Mouse (Mus musculus) embryonic stem cell, embryonic (primary cell): Measurements from ENCODE around the gene Usp3.

Experiments
- CTCF ChIA-PET, 4 experiments: fragments of 300-600 bp in 2 of 4; fragments of 350-600 bp in 2 of 4; sonication (Branson Sonifier 250); formaldehyde crosslinking; loops; one replicate each; lab custom pipeline; 2022; ENCODE audit warnings: inconsistent platforms in 2 of 4; lab: Charles Lee
- POLR2A ChIA-PET, 4 experiments: fragments of 300-600 bp in 2 of 4; fragments of 350-600 bp in 2 of 4; sonication (Branson Sonifier 250); formaldehyde crosslinking; loops; one replicate each; lab custom pipeline; 2022; ENCODE audit warnings: antibody characterized with exemption in 4 of 4, inconsistent platforms in 1 of 4; lab: Charles Lee

Usp3 gene

GRCm38 (mm10) chr9:66510351-66510841 lies 82.5 kb downstream of the Usp3 start:
- ChIA-PET POLR2A (interaction anchor here in 2 of 4 experiments (0.5 to 2.4 kb wide), 8 partner anchors 25 to 533 kb away, joined by 3 to 30 read pairs (median 4); partner anchors contain the start of genes Aph1b (in 1 of the 2) and Usp3 (in 1 of the 2)), CTCF (interaction anchor here in 1 of 4 experiments (0.7 kb wide), 1 partner anchor 533 kb away, joined by 3 read pairs; no protein-coding TSS in a partner anchor)

GRCm38 (mm10) chr9:66508890-66509399 lies 84.0 kb downstream of the Usp3 start:
- POLR2A ChIA-PET = interaction anchor here in 1 of 4 experiments (1.4 kb wide), 1 partner anchor 287 kb away, joined by 6 read pairs; no protein-coding TSS in a partner anchor

GRCm38 (mm10) chr9:66507684-66508083 lies 85.3 kb downstream of the Usp3 start:
- ChIA-PET POLR2A (interaction anchor here in 1 of 4 experiments (0.6 kb wide), 1 partner anchor 8 kb away, joined by 3 read pairs; no protein-coding TSS in a partner anchor), CTCF (no interaction called here)

More at GRCm38 (mm10) chr9:66508890-66509399, 84.0 kb downstream of the Usp3 start:
- CTCF ChIA-PET = no interaction called here

- ChIA-PET POLR2A (interaction anchor here in 1 of 4 experiments (0.6 kb wide), 1 partner anchor 140 kb away, joined by 5 read pairs; no protein-coding TSS in a partner anchor), CTCF (interaction anchor here in 1 of 4 experiments (1.1 kb wide), 1 partner anchor 329 kb away, joined by 3 read pairs; no protein-coding TSS in a partner anchor)
These were observed 86.5 kb downstream of the Usp3 start for GRCm38 (mm10) chr9:66506424-66506823.

GRCm38 (mm10) chr9:66506011-66506410 lies 86.9 kb downstream of the Usp3 start:
- ChIA-PET POLR2A (interaction anchor here in 1 of 4 experiments (1.3 kb wide), 1 partner anchor 9 kb away, joined by 4 read pairs; the partner anchor contains the start of gene Fbxl22), CTCF (interaction anchor here in 1 of 4 experiments (1.1 kb wide), 1 partner anchor 329 kb away, joined by 3 read pairs; no protein-coding TSS in a partner anchor)

- ChIA-PET CTCF (no interaction called here), POLR2A (interaction anchor here in 2 of 4 experiments (0.6 to 1.3 kb wide), 2 partner anchors 9 to 719 kb away, joined by 3 to 4 read pairs; partner anchors contain the start of gene Fbxl22 (in 1 of the 2))
These were observed 87.6 kb downstream of the Usp3 start for GRCm38 (mm10) chr9:66505141-66505917.

GRCm38 (mm10) chr9:66504518-66504917 lies 88.4 kb downstream of the Usp3 start:
- CTCF ChIA-PET = interaction anchor here in 2 of 4 experiments (0.5 to 1.5 kb wide), 3 partner anchors 10 to 158 kb away, joined by 4 to 6 read pairs (median 5); partner anchors contain the start of gene Fbxl22 (in 1 of the 2)
- POLR2A ChIA-PET = interaction anchor here in 2 of 4 experiments (0.6 to 1.4 kb wide), 4 partner anchors 8 to 718 kb away, joined by 3 to 7 read pairs (median 4); partner anchors contain the start of gene Fbxl22 (in 1 of the 2)

GRCm38 (mm10) chr9:66503879-66504411 lies 89.0 kb downstream of the Usp3 start:
- CTCF ChIA-PET = interaction anchor here in 2 of 4 experiments (0.5 to 1.5 kb wide), 4 partner anchors 10 to 532 kb away, joined by 3 to 6 read pairs (median 4); partner anchors contain the start of gene Fbxl22 (in 1 of the 2)
- POLR2A ChIA-PET = interaction anchor here in 2 of 4 experiments (0.6 to 1.4 kb wide), 3 partner anchors 9 to 250 kb away, joined by 3 to 7 read pairs (median 4); partner anchors contain the start of gene Fbxl22 (in 1 of the 2)

- CTCF ChIA-PET = no interaction called here
- POLR2A ChIA-PET = interaction anchor here in 1 of 4 experiments (0.8 kb wide), 1 partner anchor 10 kb away, joined by 3 read pairs; no protein-coding TSS in a partner anchor
These were observed 91.7 kb downstream of the Usp3 start for GRCm38 (mm10) chr9:66501248-66501647.

- POLR2A ChIA-PET = no interaction called here
- CTCF ChIA-PET = interaction anchor here in 1 of 4 experiments (0.6 kb wide), 1 partner anchor 54 kb away, joined by 3 read pairs; no protein-coding TSS in a partner anchor
These were observed 99.0 kb downstream of the Usp3 start for GRCm38 (mm10) chr9:66493992-66494391.

GRCm38 (mm10) chr9:66492361-66492760 lies 100.6 kb downstream of the Usp3 start:
- POLR2A ChIA-PET = no interaction called here
- CTCF ChIA-PET = no interaction called here

- ChIA-PET POLR2A (no interaction called here), CTCF (no interaction called here)
These were observed 104.2 kb downstream of the Usp3 start for GRCm38 (mm10) chr9:66488786-66489185.

- POLR2A ChIA-PET = no interaction called here
- CTCF ChIA-PET = interaction anchor here in 1 of 4 experiments (1.7 kb wide), 1 partner anchor 18 kb away, joined by 5 read pairs; no protein-coding TSS in a partner anchor
These were observed 109.5 kb downstream of the Usp3 start for GRCm38 (mm10) chr9:66483429-66483828.

GRCm38 (mm10) chr9:66477785-66478184 lies 115.2 kb downstream of the Usp3 start:
- ChIA-PET CTCF (no interaction called here), POLR2A (interaction anchor here in 1 of 4 experiments (0.6 kb wide), 1 partner anchor 546 kb away, joined by 4 read pairs; no protein-coding TSS in a partner anchor)

GRCm38 (mm10) chr9:66465087-66465486 lies 127.9 kb downstream of the Usp3 start:
- ChIA-PET CTCF (interaction anchor here in 2 of 4 experiments (0.6 to 1.5 kb wide), 5 partner anchors 11 to 69 kb away, joined by 3 to 5 read pairs (median 4); partner anchors contain the start of gene Fbxl22 (in 1 of the 2)), POLR2A (interaction anchor here in 2 of 4 experiments (0.5 to 1.3 kb wide), 3 partner anchors 46 to 752 kb away, joined by 3 to 4 read pairs (median 3); no protein-coding TSS in a partner anchor)
